Mouse (Mus musculus): ENCODE measurements at regions not wholly inside any gene's neighbourhood (a gene's known extent, or its start where the extent isn't known, plus 50 kb on each side); places are given as distances from the start of the nearest gene placed in this dataset.

GRCm38 (mm10) chr4:150758467-150759237, 95.1 kb upstream of the Errfi1 start:
- Histone ChIP-seq H3K4me3 (ENCODE audit: low read depth, low read length) (no peak overlapping the region), H3K27ac (ENCODE audit: low read depth, low read length) (peak overlapping the region; percentile 46; the same call in 1 of the 2 replicates), H3K4me1 (ENCODE audit: insufficient read depth) (no peaks in the 10 kb centered on the region), H3K9ac (0 out of 2 replicates have a peak overlapping the region, but pooled peaks have one; percentile 1), H3K4me2 (ENCODE audit: low read depth) (no peak overlapping the region; the same call in 1 of the 2 replicates), H3K27me3 (ENCODE audit: insufficient read depth, low read length) (no peaks in the 10 kb centered on the region), H3K9me3 (ENCODE audit: low read length) (no peaks in the 10 kb centered on the region), H3K36me3 (ENCODE audit: insufficient read depth) (no peaks in the 10 kb centered on the region)
- DNase-seq, result peak; percentile 22
- WGBS, result 14% methylated on average over 15 of the region's 15 CpGs
- no peak for TF ChIP-seq CTCF (IDR thresholded peaks at IDR 0.05; ENCODE audit: low read depth)
- peak; percentile 50 for ATAC-seq

GRCm38 (mm10) chr4:150757815-150758426, 95.8 kb upstream of the Errfi1 start:
- Histone ChIP-seq H3K27me3 (ENCODE audit: insufficient read depth, low read length) (no peaks in the 10 kb centered on the region), H3K9ac (0 out of 2 replicates have a peak overlapping the region, but pooled peaks have one; percentile 1), H3K9me3 (ENCODE audit: low read length) (no peaks in the 10 kb centered on the region), H3K36me3 (ENCODE audit: insufficient read depth) (no peaks in the 10 kb centered on the region), H3K4me2 (ENCODE audit: low read depth) (no peak overlapping the region; the same call in 1 of the 2 replicates), H3K27ac (ENCODE audit: low read depth, low read length) (peak overlapping the region; percentile 46; the same call in 1 of the 2 replicates), H3K4me1 (ENCODE audit: insufficient read depth) (no peaks in the 10 kb centered on the region), H3K4me3 (ENCODE audit: low read depth, low read length) (no peak overlapping the region)
- TF ChIP-seq CTCF (IDR thresholded peaks at IDR 0.05; ENCODE audit: low read depth), result no peak
- DNase-seq (peak; percentile 10), ATAC-seq (peak; percentile 48)
- WGBS, result 27% methylated on average over 10 of the region's 10 CpGs

- TF ChIP-seq CTCF (IDR thresholded peaks at IDR 0.05; ENCODE audit: low read depth), result peak; percentile 43; the same call in 1 of the 2 replicates
- Histone ChIP-seq H3K27me3 (ENCODE audit: insufficient read depth, low read length) (no peaks in the 10 kb centered on the region), H3K9me3 (ENCODE audit: low read length) (no peaks in the 10 kb centered on the region), H3K36me3 (ENCODE audit: insufficient read depth) (no peaks in the 10 kb centered on the region), H3K4me3 (ENCODE audit: low read depth, low read length) (no peak overlapping the region), H3K9ac (no peak overlapping the region), H3K4me1 (ENCODE audit: insufficient read depth) (no peaks in the 10 kb centered on the region), H3K27ac (ENCODE audit: low read depth, low read length) (no peak overlapping the region), H3K4me2 (ENCODE audit: low read depth) (no peak overlapping the region)
- DNase-seq (peak; percentile 6), ATAC-seq (no peak)
- 75% methylated on average over 10 of the region's 10 CpGs for WGBS
Observed at GRCm38 (mm10) chr4:150757291-150757741, 96.4 kb upstream of the Errfi1 start.

GRCm38 (mm10) chr4:150755446-150755845, 98.3 kb upstream of the Errfi1 start:
- H3K9me3 ChIP-seq (ENCODE audit: low read length), result no peaks in the 10 kb centered on the region
- no peaks in the 10 kb centered on the region for H3K4me1 ChIP-seq (ENCODE audit: insufficient read depth)
- no peak overlapping the region for H3K4me2 ChIP-seq (ENCODE audit: low read depth)
- no peaks in the 10 kb centered on the region for H3K27me3 ChIP-seq (ENCODE audit: insufficient read depth, low read length)
- no peak for TF ChIP-seq CTCF (IDR thresholded peaks at IDR 0.05; ENCODE audit: low read depth)
- no peak for DNase-seq
- no peak for ATAC-seq
- H3K27ac ChIP-seq (ENCODE audit: low read depth, low read length), result no peak overlapping the region
- no peaks in the 10 kb centered on the region for H3K36me3 ChIP-seq (ENCODE audit: insufficient read depth)
- no peak overlapping the region for H3K4me3 ChIP-seq (ENCODE audit: low read depth, low read length)
- WGBS, result 97% methylated on average over 7 of the region's 7 CpGs
- H3K9ac ChIP-seq, result no peak overlapping the region

- no peaks in the 10 kb centered on the region for H3K4me1 ChIP-seq (ENCODE audit: insufficient read depth)
- H3K9ac ChIP-seq, result no peak overlapping the region
- 88% methylated on average over 8 of the region's 8 CpGs for WGBS
- TF ChIP-seq CTCF (IDR thresholded peaks at IDR 0.05; ENCODE audit: low read depth), result no peak
- DNase-seq, result no peak
- no peak overlapping the region for H3K4me3 ChIP-seq (ENCODE audit: low read depth, low read length)
- no peaks in the 10 kb centered on the region for H3K9me3 ChIP-seq (ENCODE audit: low read length)
- no peak for ATAC-seq
- no peaks in the 10 kb centered on the region for H3K36me3 ChIP-seq (ENCODE audit: insufficient read depth)
- H3K27ac ChIP-seq (ENCODE audit: low read depth, low read length), result no peak overlapping the region
- H3K27me3 ChIP-seq (ENCODE audit: insufficient read depth, low read length), result no peaks in the 10 kb centered on the region
- H3K4me2 ChIP-seq (ENCODE audit: low read depth), result no peak overlapping the region
Observed at GRCm38 (mm10) chr4:150752151-150752550, 100.2 kb upstream of the Slc45a1 start.

GRCm38 (mm10) chr4:150750445-150751213, 98.7 kb upstream of the Slc45a1 start:
- peak; percentile 16 for DNase-seq
- H3K27ac ChIP-seq (ENCODE audit: low read depth, low read length), result no peak overlapping the region
- H3K4me2 ChIP-seq (ENCODE audit: low read depth), result no peak overlapping the region
- no peaks in the 10 kb centered on the region for H3K9me3 ChIP-seq (ENCODE audit: low read length)
- 62% methylated on average over 13 of the region's 13 CpGs for WGBS
- no peaks in the 10 kb centered on the region for H3K36me3 ChIP-seq (ENCODE audit: insufficient read depth)
- H3K4me1 ChIP-seq (ENCODE audit: insufficient read depth), result no peaks in the 10 kb centered on the region
- H3K27me3 ChIP-seq (ENCODE audit: insufficient read depth, low read length), result no peaks in the 10 kb centered on the region
- H3K9ac ChIP-seq, result no peak overlapping the region
- no peak overlapping the region for H3K4me3 ChIP-seq (ENCODE audit: low read depth, low read length)
- no peak for TF ChIP-seq CTCF (IDR thresholded peaks at IDR 0.05; ENCODE audit: low read depth)
- 0 out of 2 replicates have a peak, but pooled peaks have one; percentile 16 for ATAC-seq
